Mouse (Mus musculus) A20 (cell line): ENCODE data around the gene Vmn2r28.
"Not testable (repeated sequence)": the region's sequence is repeated elsewhere in the genome, so short reads cannot be mapped to it uniquely, and the experiment has no call there.

Experiments used
- DNase-seq: peaks from one replicate; pipeline ENCODE4 v3.0.0-alpha.2; 2011; ENCODE audit warnings: low read depth, low spot score

The Vmn2r28 gene

GRCm38 (mm10) chr7:5493856-5494255 lies at the start of gene Vmn2r28:
TSS of gene Vmn2r28 (minus strand) at chr7:5493956.
- not testable (repeated sequence) for DNase-seq

- DNase-seq = not testable (repeated sequence)
These were observed 47.1 kb upstream of the Vmn2r28 start for GRCm38 (mm10) chr7:5540770-5541436.

- DNase-seq = no peak
These were observed 37.1 kb downstream of the Vmn2r28 start, which contains the start of gene Vmn1r59 for GRCm38 (mm10) chr7:5456674-5457073. TSS of gene Vmn1r59 (minus strand) at chr7:5456774.

GRCm38 (mm10) chr7:5454011-5454410 lies 39.7 kb downstream of the Vmn2r28 start:
- DNase-seq = not testable (repeated sequence)

- no peak for DNase-seq
These were observed 45.1 kb downstream of the Vmn2r28 start for GRCm38 (mm10) chr7:5448627-5449026.
